Mouse (Mus musculus): ENCODE data around the gene Fam169b.

GRCm38 (mm10) chr7:68293997-68294789 lies 20.6 kb downstream of the Fam169b start:
- TF ChIP-seq CTCF (IDR thresholded peaks at IDR 0.05; ENCODE audit: low read depth) (no peak), EP300 (IDR thresholded peaks at IDR 0.05; ENCODE audit: low read depth) (no peak)
